18 mouse cellular contexts compared by ENCODE assay signal in the genomic region with DNA sequence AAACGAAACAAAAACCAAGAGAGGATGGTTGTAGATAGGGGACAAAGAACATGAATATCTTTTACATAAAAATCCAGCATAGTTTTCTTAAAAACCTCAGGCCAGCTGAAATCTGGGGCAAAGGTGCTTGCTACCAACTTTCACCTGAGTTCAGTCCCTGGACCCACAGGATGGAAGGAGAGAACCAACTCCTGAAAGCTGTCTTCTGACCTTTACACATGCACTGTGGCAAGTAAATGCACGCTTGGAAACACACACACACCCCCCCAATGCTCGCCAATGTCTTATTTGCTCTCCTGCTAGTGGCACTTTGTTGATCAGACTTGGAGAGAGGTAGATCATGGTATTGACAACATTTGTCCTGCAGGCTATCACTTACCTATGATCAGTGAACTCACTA.
"Had no signal": no experiment of that assay in that cellular context is flagged by ENCODE, and none has a peak within 500 bp of the region (broad histone marks: within the 10 kb centered on the region; RNA-seq: fewer than 3 reads in every experiment).

No protein-coding gene starts in this region.

- ATAC-seq: hindbrain, embryonic 16.5 days; intestine, embryonic 15.5 days; midbrain, embryonic 13.5 days; midbrain, embryonic 16.5 days had no signal

- H3K4me2 ChIP-seq: intestine, embryonic 15.5 days; liver, embryonic 13.5 days; lung, embryonic 15.5 days; midbrain, embryonic 13.5 days; neural tube, embryonic 13.5 days had no signal

- H3K27ac ChIP-seq: intestine, embryonic 15.5 days; kidney, postnatal 0 days; left cerebral cortex, adult 2 months; liver, embryonic 13.5 days; lung, embryonic 15.5 days; midbrain, embryonic 10.5 days; midbrain, embryonic 13.5 days; neural tube, embryonic 13.5 days had no signal

- H3K4me3 ChIP-seq: intestine, embryonic 15.5 days; left cerebral cortex, adult 2 months; liver, embryonic 13.5 days; lung, embryonic 15.5 days; megakaryocyte, embryonic 14.5 days; midbrain, embryonic 10.5 days; midbrain, embryonic 13.5 days; myocyte; neural tube, embryonic 13.5 days had no signal

- H3K9ac ChIP-seq: intestine, embryonic 15.5 days; liver, embryonic 13.5 days; lung, embryonic 15.5 days; midbrain, embryonic 13.5 days; neural tube, embryonic 13.5 days had no signal

- H3K9me3 ChIP-seq: intestine, embryonic 15.5 days; liver, embryonic 13.5 days; lung, embryonic 15.5 days; megakaryocyte, embryonic 14.5 days; midbrain, embryonic 10.5 days; midbrain, embryonic 13.5 days; neural tube, embryonic 13.5 days had no signal

- DNase-seq: layer of hippocampus, postnatal 36 days; liver, embryonic 13.5 days; lung, postnatal 10 days; lung, postnatal 36 days; thymus, adult 2 months; thymus, postnatal 14 days; thymus, postnatal 4 days had no signal

- H3K27me3 ChIP-seq: intestine, embryonic 15.5 days; liver, embryonic 13.5 days; lung, embryonic 15.5 days; megakaryocyte, embryonic 14.5 days; midbrain, embryonic 13.5 days; neural tube, embryonic 13.5 days had no signal
